Mouse (Mus musculus) heart, embryonic 10.5 days (tissue): ENCODE measurements around the gene Gm17720. TPM values are rescaled to one million over a fixed set of nuclear protein-coding genes. Genes with fewer than 3 reads are reported as not detected.
A peak's percentile ranks its signal among the peaks of the same experiment; 100 is the strongest.
"Not testable (repeated sequence)": the region's sequence is repeated elsewhere in the genome, so short reads cannot be mapped to it uniquely, and the experiment has no call there.

ENCODE experiments used
- DNase-seq: peaks from one replicate; pipeline ENCODE4 v3.0.0-alpha.2; 2017; ENCODE audit warnings: low spot score
- H3K27ac ChIP-seq: fragments of 300-500 bp; sonication (generic); 2 replicates; pipeline ENCODE4 v1.5.1; 2016; ENCODE audit warnings: mild to moderate bottlenecking
- H3K27me3 ChIP-seq: fragments of 300-500 bp; sonication (generic); 2 replicates; pipeline ENCODE4 v1.6.1; 2016; ENCODE audit warnings: mild to moderate bottlenecking; ENCODE audit not compliant: poor library complexity, insufficient read depth, severe bottlenecking
- H3K36me3 ChIP-seq: fragments of 300-500 bp; sonication (generic); 2 replicates; pipeline ENCODE4 v1.6.1; 2016; ENCODE audit warnings: mild to moderate bottlenecking, moderate library complexity
- H3K4me1 ChIP-seq: fragments of 300-500 bp; sonication (generic); 2 replicates; pipeline ENCODE4 v1.6.1; 2016; ENCODE audit warnings: mild to moderate bottlenecking
- H3K4me3 ChIP-seq: fragments of 300-500 bp; sonication (generic); 2 replicates; pipeline ENCODE4 v1.5.1; 2016; ENCODE audit warnings: mild to moderate bottlenecking, moderate library complexity
- H3K9me3 ChIP-seq: fragments of 300-500 bp; sonication (generic); 2 replicates; pipeline ENCODE4 v1.6.1; 2016; ENCODE audit warnings: mild to moderate bottlenecking, moderate library complexity
- WGBS: fragments of 180-500 bp; shearing (Covaris S2); methylation state at CpG from one replicate; pipeline ENCODE4 v1.1.7; 2016; 5-methylcytosine and 5-hydroxymethylcytosine counted together
- polyA plus RNA-seq: library from polyadenylated mRNA; unstranded; fragments of >200 nt; fragmentation: Nextera tagmentation; extraction: Ambion mirVana; gene quantifications from 2 replicates; pipeline ENCODE4 v1.2.1, GENCODE M21; 2016

Gm17720 gene
- polyA plus RNA-seq, 1 experiment from 2014 or later = not detected

DNA sequence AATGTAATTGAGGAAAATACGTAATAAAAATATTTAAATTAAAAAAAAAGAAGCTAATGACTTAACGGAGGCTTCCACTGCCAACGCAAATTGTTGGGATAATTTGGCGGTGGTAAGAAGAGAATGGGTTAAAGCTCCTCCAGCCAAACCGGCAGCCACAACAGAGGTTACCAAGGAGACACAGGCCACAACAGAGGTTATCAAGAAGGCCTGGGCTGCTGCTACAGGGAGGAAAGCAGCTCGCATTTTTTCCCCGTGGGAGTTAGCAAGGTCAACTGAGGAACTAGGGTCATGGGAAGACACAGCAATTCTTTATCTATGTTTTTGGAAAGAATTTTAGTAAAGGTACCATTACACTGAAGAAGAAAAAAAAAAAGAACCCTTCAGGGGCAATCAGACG is 68.8 kb downstream of the Gm17720 start:
- 17% methylated on average over 8 of the region's 8 CpGs for WGBS
- H3K27me3 ChIP-seq, H3K27ac ChIP-seq, H3K9me3 ChIP-seq, H3K4me3 ChIP-seq, H3K36me3 ChIP-seq: not testable (repeated sequence)
- peaks cover 35% of the 10 kb centered on the region for H3K4me1 ChIP-seq
- DNase-seq = peak; percentile 82

Other genes with a start within 250 kb of the Gm17720 start
- 1.6 and 2.2 TPM in 2 replicates for gene Phlpp2, start 234.2 kb downstream of the Gm17720 start, polyA plus RNA-seq
- gene Marveld3, start 140.6 kb downstream of the Gm17720 start, polyA plus RNA-seq = 0.10 and 0.68 TPM in 2 replicates
- not detected in 2 replicates for gene Tat, start 112.3 kb downstream of the Gm17720 start, polyA plus RNA-seq
- gene Chst4, start 63.0 kb downstream of the Gm17720 start, polyA plus RNA-seq = 0.15 TPM in 1 of 2 replicates, not detected in the other
- gene Zfp612, start 23.0 kb downstream of the Gm17720 start, polyA plus RNA-seq = 6.3 and 6.7 TPM in 2 replicates
- not detected in 2 replicates for gene Gm21964, start 1.5 kb downstream of the Gm17720 start, polyA plus RNA-seq
- 0.48 and 1.5 TPM in 2 replicates for gene Calb2, start 65.5 kb upstream of the Gm17720 start, polyA plus RNA-seq
- gene Cmtr2, start 112.9 kb upstream of the Gm17720 start, polyA plus RNA-seq = 6.4 and 7.6 TPM in 2 replicates
- 0.06 and 0.14 TPM in 2 replicates for gene Hydin, start 164.2 kb upstream of the Gm17720 start, polyA plus RNA-seq